Mouse (Mus musculus) neural tube, embryonic 11.5 days (tissue): ENCODE measurements around the gene Gspt2. TPM values are rescaled to one million over a fixed set of nuclear protein-coding genes. Genes with fewer than 3 reads are reported as not detected.
A peak's percentile ranks its signal among the peaks of the same experiment; 100 is the strongest.
"Not testable (repeated sequence)": the region's sequence is repeated elsewhere in the genome, so short reads cannot be mapped to it uniquely, and the experiment has no call there.

ENCODE experiments used
- ATAC-seq: fragments of 200-750 bp; cut with Nextera tagmentation; 2 replicates; pipeline ENCODE4 v1.8.0; 2017; ENCODE audit warnings: moderate number of reproducible peaks, mild to moderate bottlenecking, moderate TSS enrichment, moderate library complexity; ENCODE audit not compliant: insufficient read depth, low FRiP score, low TSS enrichment
- DNase-seq: peaks from one replicate; pipeline ENCODE4 v3.0.0-alpha.2; 2015; ENCODE audit warnings: low spot score
- H3K27ac ChIP-seq: fragments of 300-500 bp; sonication (generic); 2 replicates; pipeline ENCODE4 v1.5.1; 2014; ENCODE audit warnings: low read depth, mild to moderate bottlenecking, low read length
- H3K27me3 ChIP-seq: fragments of 300-500 bp; sonication (generic); 2 replicates; pipeline ENCODE4 v1.6.1; 2014; ENCODE audit warnings: mild to moderate bottlenecking, low read length, mixed read lengths; ENCODE audit not compliant: control insufficient read depth, insufficient read depth
- H3K36me3 ChIP-seq: fragments of 300-500 bp; sonication (generic); 2 replicates; pipeline ENCODE4 v1.6.1; 2014; ENCODE audit warnings: mild to moderate bottlenecking, low read length, moderate library complexity, mixed read lengths; ENCODE audit not compliant: control insufficient read depth, insufficient read depth
- H3K4me1 ChIP-seq: fragments of 300-500 bp; sonication (generic); 2 replicates; pipeline ENCODE4 v1.6.1; 2014; ENCODE audit warnings: low read length, mixed read lengths; ENCODE audit not compliant: control insufficient read depth, insufficient read depth
- H3K4me2 ChIP-seq: fragments of 300-500 bp; sonication (generic); 2 replicates; pipeline ENCODE4 v1.6.1; 2014; ENCODE audit warnings: low read depth, mild to moderate bottlenecking, moderate library complexity
- H3K4me3 ChIP-seq: fragments of 300-500 bp; sonication (generic); 2 replicates; pipeline ENCODE4 v1.5.1; 2014; ENCODE audit warnings: low read depth, low read length
- H3K9ac ChIP-seq: fragments of 300-500 bp; sonication (generic); 2 replicates; pipeline ENCODE4 v1.6.1; 2014; ENCODE audit warnings: mild to moderate bottlenecking, low read length
- H3K9me3 ChIP-seq: fragments of 300-500 bp; sonication (generic); 2 replicates; pipeline ENCODE4 v1.6.1; 2016; ENCODE audit warnings: low read length; ENCODE audit not compliant: control insufficient read depth
- WGBS: fragments of 180-500 bp; shearing (Covaris S2); extraction: QIAGEN DNeasy Blood & Tissue Kit; methylation state at CpG from one replicate; pipeline ENCODE4 v1.1.7; 2014; 5-methylcytosine and 5-hydroxymethylcytosine counted together
- polyA plus RNA-seq: library from polyadenylated mRNA; unstranded; fragments of >200 nt; fragmentation: Nextera tagmentation; extraction: Ambion mirVana; gene quantifications from 2 replicates; pipeline ENCODE4 v1.2.1, GENCODE M21; 2014

Gspt2 gene
- polyA plus RNA-seq, result 9.7 and 11.0 TPM in 2 replicates

- Histone ChIP-seq H3K4me3 (peak within 1 kb of the TSS; percentile 54), H3K27ac (no peak within 1 kb of the TSS), H3K4me2 (peak within 1 kb of the TSS; percentile 46), H3K36me3 (no peaks in the 10 kb centered on the region), H3K9me3 (no peaks in the 10 kb centered on the region), H3K27me3 (no peaks in the 10 kb centered on the region), H3K4me1 (0 out of 2 replicates have a peak, but pooled peaks cover 4% of the 10 kb centered on the region), H3K9ac (peak within 1 kb of the TSS; percentile 76)
- WGBS, result 22% methylated on average over 49 of the region's 53 CpGs
- ATAC-seq (peak; percentile 90), DNase-seq (peak; percentile 68)
Observed at GRCm38 (mm10) chrX:94635961-94636563, at the start of gene Gspt2. Gspt2 (plus strand) TSS chrX:94636069.

- peak overlapping the region; percentile 2; the same call in 1 of the 2 replicates for H3K4me2 ChIP-seq
- 36% methylated on average over 13 of the region's 13 CpGs for WGBS
- H3K36me3 ChIP-seq, result no peaks in the 10 kb centered on the region
- no peak overlapping the region for H3K9ac ChIP-seq
- no peaks in the 10 kb centered on the region for H3K9me3 ChIP-seq
- ATAC-seq (peak; percentile 81), DNase-seq (peak; percentile 76)
- no peak overlapping the region for H3K27ac ChIP-seq
- no peaks in the 10 kb centered on the region for H3K27me3 ChIP-seq
- H3K4me3 ChIP-seq, result no peak overlapping the region
- H3K4me1 ChIP-seq, result no peaks in the 10 kb centered on the region
Observed at GRCm38 (mm10) chrX:94624835-94625803, 10.8 kb upstream of the Gspt2 start.

- no peak overlapping the region for H3K9ac ChIP-seq
Observed at GRCm38 (mm10) chrX:94636911-94637310, 1.0 kb downstream of the Gspt2 start.

GRCm38 (mm10) chrX:94648541-94648940 is 12.7 kb downstream of the Gspt2 start:
- no peaks in the 10 kb centered on the region for H3K27me3 ChIP-seq
- no peaks in the 10 kb centered on the region for H3K36me3 ChIP-seq
- ATAC-seq, result no peak
- no peak overlapping the region for H3K4me2 ChIP-seq
- H3K9me3 ChIP-seq, result no peaks in the 10 kb centered on the region
- no peak for DNase-seq
- H3K27ac ChIP-seq, result no peak overlapping the region
- H3K4me1 ChIP-seq, result no peaks in the 10 kb centered on the region
- H3K4me3 ChIP-seq, result no peak overlapping the region
- H3K9ac ChIP-seq, result no peak overlapping the region

More at GRCm38 (mm10) chrX:94636911-94637310, 1.0 kb downstream of the Gspt2 start:
- no peak for DNase-seq
- no peaks in the 10 kb centered on the region for H3K27me3 ChIP-seq
- no peaks in the 10 kb centered on the region for H3K9me3 ChIP-seq
- 0 out of 2 replicates have a peak, but pooled peaks cover 4% of the 10 kb centered on the region for H3K4me1 ChIP-seq
- no peak for ATAC-seq
- peak overlapping the region; percentile 54 for H3K4me3 ChIP-seq
- WGBS, result 56% methylated on average over 8 of the region's 8 CpGs
- no peak overlapping the region for H3K27ac ChIP-seq
- peak overlapping the region; percentile 46 for H3K4me2 ChIP-seq
- no peaks in the 10 kb centered on the region for H3K36me3 ChIP-seq

GRCm38 (mm10) chrX:94657734-94658133 is 21.9 kb downstream of the Gspt2 start:
- no peaks in the 10 kb centered on the region for H3K4me1 ChIP-seq
- 58% methylated on average over 2 of the region's 2 CpGs for WGBS
- no peak for DNase-seq

GRCm38 (mm10) chrX:94670814-94671213 is 34.9 kb downstream of the Gspt2 start:
- ATAC-seq (no peak), DNase-seq (no peak)
- 64% methylated on average over 4 of the region's 4 CpGs for WGBS
- no peaks in the 10 kb centered on the region for H3K27me3 ChIP-seq
- H3K36me3 ChIP-seq, result no peaks in the 10 kb centered on the region
- H3K9me3 ChIP-seq, result no peaks in the 10 kb centered on the region
- no peaks in the 10 kb centered on the region for H3K4me1 ChIP-seq
- H3K27ac ChIP-seq, result no peak overlapping the region
- H3K4me3 ChIP-seq, result no peak overlapping the region
- no peak overlapping the region for H3K9ac ChIP-seq
- H3K4me2 ChIP-seq, result no peak overlapping the region

More at GRCm38 (mm10) chrX:94657734-94658133, 21.9 kb downstream of the Gspt2 start:
- Histone ChIP-seq H3K9ac (no peak overlapping the region), H3K9me3 (no peaks in the 10 kb centered on the region), H3K27me3 (no peaks in the 10 kb centered on the region), H3K4me3 (no peak overlapping the region), H3K4me2 (no peak overlapping the region), H3K36me3 (no peaks in the 10 kb centered on the region), H3K27ac (no peak overlapping the region)
- ATAC-seq, result no peak

GRCm38 (mm10) chrX:94674977-94675376 is 39.1 kb downstream of the Gspt2 start:
- no peaks in the 10 kb centered on the region for H3K4me1 ChIP-seq
- H3K27ac ChIP-seq, result no peak overlapping the region
- no peak overlapping the region for H3K4me3 ChIP-seq
- H3K9ac ChIP-seq, result no peak overlapping the region
- ATAC-seq (no peak), DNase-seq (peak; percentile 44)
- H3K4me2 ChIP-seq, result no peak overlapping the region
- no peaks in the 10 kb centered on the region for H3K9me3 ChIP-seq
- no peaks in the 10 kb centered on the region for H3K27me3 ChIP-seq
- no peaks in the 10 kb centered on the region for H3K36me3 ChIP-seq
- WGBS, result 48% methylated on average over 4 of the region's 4 CpGs

- not testable (repeated sequence) for DNase-seq
Observed at GRCm38 (mm10) chrX:94681581-94681980, 45.7 kb downstream of the Gspt2 start.

More at GRCm38 (mm10) chrX:94681581-94681980, 45.7 kb downstream of the Gspt2 start:
- not testable (repeated sequence) for H3K9me3 ChIP-seq, ATAC-seq, H3K4me2 ChIP-seq, H3K4me3 ChIP-seq, H3K36me3 ChIP-seq, H3K4me1 ChIP-seq, H3K27ac ChIP-seq, H3K27me3 ChIP-seq, H3K9ac ChIP-seq
- WGBS, result no CpG with 5 or more reads among the region's 2 CpGs
